In genomic region chr8:104601941-104602371, GRCm38 (mm10) we compare ENCODE assay signal across 8 mouse cellular contexts. TPM values are rescaled to one million over a fixed set of nuclear protein-coding genes. Genes with fewer than 3 reads are reported as not detected.
DNase-seq lines count a peak whose midpoint lies in the region; ATAC-seq and TF ChIP-seq lines count a peak whose summit lies in the region.

No protein-coding gene starts in this region.

- no peaks in the 10 kb centered on the region for H3K79me2 ChIP-seq in myocyte (ENCODE audit: control insufficient read depth, insufficient read depth)

- H3K9ac ChIP-seq in forebrain, embryonic 11.5 days (ENCODE audit: low read length) = peak overlapping the region; percentile 16; the same call in 1 of the 2 replicates
- H3K9ac ChIP-seq in kidney, embryonic 16.5 days (replicated peaks; ENCODE audit: low read length) = peak overlapping the region; percentile 57; the same call in 1 of the 2 replicates

- no peak overlapping the region for H3ac ChIP-seq in myocyte (ENCODE audit: control insufficient read depth, insufficient read length)

- H3K4me2 ChIP-seq in forebrain, embryonic 11.5 days (ENCODE audit: low read depth, low read length, severe bottlenecking) = peak overlapping the region; percentile 47; the same call in 1 of the 2 replicates
- peak overlapping the region; percentile 66 for H3K4me2 ChIP-seq in kidney, embryonic 16.5 days (replicated peaks; ENCODE audit: low read depth, low read length)
- peak overlapping the region; percentile 73 for H3K4me2 ChIP-seq in myocyte (ENCODE audit: low read depth)

- H3K36me3 ChIP-seq in forebrain, embryonic 11.5 days (ENCODE audit: control insufficient read depth, insufficient read depth, low read length) = no peaks in the 10 kb centered on the region; the same call in 1 of the 2 replicates
- no peaks in the 10 kb centered on the region for H3K36me3 ChIP-seq in kidney, embryonic 16.5 days (ENCODE audit: insufficient read depth, low read length)
- H3K36me3 ChIP-seq in myocyte (ENCODE audit: control insufficient read depth, insufficient read depth) = no peaks in the 10 kb centered on the region
- H3K36me3 ChIP-seq in thymus, adult 2 months (ENCODE audit: control insufficient read depth, insufficient read depth, low read length) = no peaks in the 10 kb centered on the region

- no peak for TF ChIP-seq POLR2A in myocyte (IDR thresholded peaks at IDR 0.05; ENCODE audit: insufficient read length, low read depth)
- no peak for TF ChIP-seq POLR2A in thymus, adult 2 months (IDR thresholded peaks at IDR 0.05; ENCODE audit: control insufficient read depth, extremely low read depth, insufficient read depth, low read length, poor library complexity)

- H3K9me3 ChIP-seq in forebrain, embryonic 11.5 days (ENCODE audit: control insufficient read depth, low read length) = no peaks in the 10 kb centered on the region
- H3K9me3 ChIP-seq in kidney, embryonic 16.5 days (ENCODE audit: low read length) = no peaks in the 10 kb centered on the region

- peak; percentile 23 for DNase-seq in adrenal gland, postnatal 25 days
- DNase-seq in adrenal gland, postnatal 10 days = no peak
- peak; percentile 53 for DNase-seq in forebrain, embryonic 11.5 days (ENCODE audit: low spot score)
- no peak for DNase-seq in layer of hippocampus, postnatal 14 days (ENCODE audit: low spot score in 2 of 2)
- DNase-seq in left cerebral cortex, adult 9 months (ENCODE audit: low spot score in 2 of 2) = no peak
- no peak for DNase-seq in thymus, adult 2 months

- H3K27me3 ChIP-seq in forebrain, embryonic 11.5 days (ENCODE audit: control insufficient read depth, insufficient read depth, low read length) = no peaks in the 10 kb centered on the region
- H3K27me3 ChIP-seq in kidney, embryonic 16.5 days (ENCODE audit: insufficient read depth, low read length) = no peaks in the 10 kb centered on the region
- H3K27me3 ChIP-seq in myocyte (ENCODE audit: control insufficient read depth, insufficient read depth, insufficient read length) = no peaks in the 10 kb centered on the region
- no peaks in the 10 kb centered on the region; the same call in 1 of the 2 replicates for H3K27me3 ChIP-seq in thymus, adult 2 months (ENCODE audit: control insufficient read depth, insufficient read depth, low read length)

- no peak for TF ChIP-seq CTCF in thymus, adult 2 months (IDR thresholded peaks at IDR 0.05; ENCODE audit: borderline replicate concordance, control insufficient read depth, extremely low read depth, insufficient read depth, low read length, poor library complexity)

- H3K4me3 ChIP-seq in forebrain, embryonic 11.5 days (ENCODE audit: low read depth, low read length) = peak overlapping the region; percentile 17; the same call in 1 of the 2 replicates
- peak overlapping the region; percentile 32 for H3K4me3 ChIP-seq in kidney, embryonic 16.5 days (ENCODE audit: low read length)
- H3K4me3 ChIP-seq in myocyte = no peak overlapping the region
- no peak overlapping the region for H3K4me3 ChIP-seq in thymus, adult 2 months (ENCODE audit: control insufficient read depth, insufficient read depth, low read length)

- ATAC-seq in forebrain, embryonic 11.5 days (replicated peaks; ENCODE audit: low FRiP score) = peak; percentile 57
- ATAC-seq in kidney, embryonic 16.5 days (ENCODE audit: low FRiP score, low TSS enrichment) = peak; percentile 29

- 0 out of 2 replicates have a peak, but pooled peaks cover 3% of the 10 kb centered on the region for H3K4me1 ChIP-seq in forebrain, embryonic 11.5 days (replicated peaks; ENCODE audit: control insufficient read depth, insufficient read depth, low read length)
- H3K4me1 ChIP-seq in kidney, embryonic 16.5 days (ENCODE audit: insufficient read depth, low read length) = peaks cover 53% of the 10 kb centered on the region
- H3K4me1 ChIP-seq in thymus, adult 2 months (replicated peaks; ENCODE audit: control insufficient read depth, insufficient read depth, low read length) = 0 out of 2 replicates have a peak, but pooled peaks cover 3% of the 10 kb centered on the region

- no peak overlapping the region for H3K27ac ChIP-seq in forebrain, embryonic 11.5 days (ENCODE audit: low read depth, low read length)
- H3K27ac ChIP-seq in kidney, embryonic 16.5 days (ENCODE audit: low read length) = peak overlapping the region; percentile 43; the same call in 1 of the 2 replicates
- no peak overlapping the region for H3K27ac ChIP-seq in thymus, adult 2 months (ENCODE audit: control insufficient read depth, insufficient read depth, low read length)

- WGBS in forebrain, embryonic 11.5 days = 3% methylated on average over 12 of the region's 12 CpGs
- 1% methylated on average over 12 of the region's 12 CpGs for WGBS in kidney, embryonic 16.5 days
- 5% methylated on average over 12 of the region's 12 CpGs for WGBS in thymus, adult 2 months

TF ChIP-seq in myocyte, 11 proteins besides CTCF, POLR2A, EP300 and RAD21:
- TF ChIP-seq POLR2AphosphoS2 (IDR thresholded peaks at IDR 0.05; ENCODE audit: insufficient read length, low read depth) = no peak

RNA-seq across cellular contexts. Expression of gene Pdp2, which starts 10.7 kb away (rescaled TPM):
- total RNA-seq in adrenal gland, postnatal 25 days (2021) = 31.0 and 32.4 TPM in 2 replicates
- 10 to 100 TPM; 25.1 to 32.4 TPM for total RNA-seq in adrenal gland, postnatal 10 days (2021)
- polyA plus RNA-seq in forebrain, embryonic 11.5 days (2014; fragmentation: Nextera tagmentation; extraction: Ambion mirVana) = 16.5 and 18.7 TPM in 2 replicates
- polyA plus RNA-seq in kidney, embryonic 16.5 days (2015; fragmentation: Nextera tagmentation; extraction: Ambion mirVana) = 19.2 and 20.3 TPM in 2 replicates
- 2.3 TPM for polyA plus RNA-seq in myocyte (2012; fragmentation: generic; extraction: Trizol)
- total RNA-seq in layer of hippocampus, postnatal 14 days (2021) = 1 to 10 TPM; 8.4 to 9.3 TPM
- polyA plus RNA-seq in thymus, adult 2 months (2012; rRNA removed) = 6.0 and 6.4 TPM in 2 replicates

RNA-seq across cellular contexts. Expression of gene Cdh16, which starts 22.2 kb away (rescaled TPM):
- not detected in 2 replicates for total RNA-seq in adrenal gland, postnatal 25 days (2021)
- under 1 TPM; 0.12 to 0.66 TPM for total RNA-seq in adrenal gland, postnatal 10 days (2021)
- not detected in 2 replicates for polyA plus RNA-seq in forebrain, embryonic 11.5 days (2014; fragmentation: Nextera tagmentation; extraction: Ambion mirVana)
- polyA plus RNA-seq in kidney, embryonic 16.5 days (2015; fragmentation: Nextera tagmentation; extraction: Ambion mirVana) = 385 and 427 TPM in 2 replicates
- polyA plus RNA-seq in myocyte (2012; fragmentation: generic; extraction: Trizol) = 0.29 TPM
- not detected for total RNA-seq in layer of hippocampus, postnatal 14 days (2021)
- 0.20 and 1.5 TPM in 2 replicates for polyA plus RNA-seq in thymus, adult 2 months (2012; rRNA removed)

RNA-seq across cellular contexts. Expression of gene Rrad, which starts 29.2 kb away (rescaled TPM):
- total RNA-seq in adrenal gland, postnatal 25 days (2021) = 3.9 TPM in 2 replicates
- total RNA-seq in adrenal gland, postnatal 10 days (2021) = 1 to 10 TPM; 5.6 to 9.1 TPM
- 0.90 and 1.3 TPM in 2 replicates for polyA plus RNA-seq in forebrain, embryonic 11.5 days (2014; fragmentation: Nextera tagmentation; extraction: Ambion mirVana)
- 13.5 and 15.0 TPM in 2 replicates for polyA plus RNA-seq in kidney, embryonic 16.5 days (2015; fragmentation: Nextera tagmentation; extraction: Ambion mirVana)
- 17.9 TPM for polyA plus RNA-seq in myocyte (2012; fragmentation: generic; extraction: Trizol)
- 1 to 10 TPM; 2.1 to 3.3 TPM for total RNA-seq in layer of hippocampus, postnatal 14 days (2021)
- polyA plus RNA-seq in thymus, adult 2 months (2012; rRNA removed) = 25.2 and 36.1 TPM in 2 replicates

RNA-seq across cellular contexts. Expression of gene Ciao2b, which starts 39.8 kb away (rescaled TPM):
- 44.1 and 62.7 TPM in 2 replicates for total RNA-seq in adrenal gland, postnatal 25 days (2021)
- 10 to 100 TPM; 41.0 to 41.3 TPM for total RNA-seq in adrenal gland, postnatal 10 days (2021)
- 89.2 and 90.0 TPM in 2 replicates for polyA plus RNA-seq in forebrain, embryonic 11.5 days (2014; fragmentation: Nextera tagmentation; extraction: Ambion mirVana)
- 106 and 108 TPM in 2 replicates for polyA plus RNA-seq in kidney, embryonic 16.5 days (2015; fragmentation: Nextera tagmentation; extraction: Ambion mirVana)
- 217 TPM for polyA plus RNA-seq in myocyte (2012; fragmentation: generic; extraction: Trizol)
- 10 to 100 TPM; 26.1 to 28.2 TPM for total RNA-seq in layer of hippocampus, postnatal 14 days (2021)
- polyA plus RNA-seq in thymus, adult 2 months (2012; rRNA removed) = 72.0 and 76.9 TPM in 2 replicates

Comparison
In these comparisons a context has a peak if more than half of its experiments do, and no peak if none do; other contexts are left out.
1. DNase-seq: peak in adrenal gland, postnatal 25 days (single experiment) and forebrain, embryonic 11.5 days (single experiment); none in adrenal gland, postnatal 10 days (single experiment), layer of hippocampus, postnatal 14 days (0 of 2), left cerebral cortex, adult 9 months (0 of 2) and thymus, adult 2 months (single experiment).
2. H3K4me3 ChIP-seq: peak in forebrain, embryonic 11.5 days (single experiment) and kidney, embryonic 16.5 days (single experiment); none in myocyte (single experiment) and thymus, adult 2 months (single experiment).
3. RNA of gene Cdh16, which starts 22.2 kb away (polyA plus RNA-seq): 385 to 427 TPM in kidney, embryonic 16.5 days; 0.20 to 1.5 TPM in thymus, adult 2 months, 0.29 TPM in myocyte (single experiment) and not detected in forebrain, embryonic 11.5 days; every median in the first group is over 100 times any median in the second.
4. Peak in every context shown above with its lines, with median percentiles within 50 percentile points of each other: H3K4me2 ChIP-seq.